Mouse (Mus musculus): ENCODE results near the gene Lsamp. TPM values are rescaled to one million over a fixed set of nuclear protein-coding genes. Genes with fewer than 3 reads are reported as not detected.

The Lsamp gene
- polyA plus RNA-seq, 1 experiment = 0.04 TPM

GRCm38 (mm10) chr16:42022566-42022965, 2038.4 kb downstream of the Lsamp start:
- H3K27ac ChIP-seq (ENCODE audit: insufficient read depth, low read length) = no peak overlapping the region
- no peaks in the 10 kb centered on the region for H3K27me3 ChIP-seq (ENCODE audit: control insufficient read depth, insufficient read depth, low read length)
- H3K4me1 ChIP-seq (ENCODE audit: control insufficient read depth, insufficient read depth, insufficient read length) = no peaks in the 10 kb centered on the region
- DNase-seq (ENCODE audit: low read depth in 1 of 2, low spot score in 2 of 2) = no peak
- no peaks in the 10 kb centered on the region for H3K36me3 ChIP-seq (ENCODE audit: control insufficient read depth, insufficient read depth, low read length)
- TF ChIP-seq CTCF (IDR thresholded peaks at IDR 0.05; ENCODE audit: extremely low read depth, insufficient read depth, insufficient read length, insufficient replicate concordance) (no peak), POLR2A (IDR thresholded peaks at IDR 0.05; ENCODE audit: low read depth, low read length) (no peak)
- no peak overlapping the region for H3K4me3 ChIP-seq (ENCODE audit: extremely low read depth, insufficient read depth, insufficient read length)
- 55% methylated on average over 1 of the region's 1 CpGs for WGBS

GRCm38 (mm10) chr16:42032030-42032429, 2047.9 kb downstream of the Lsamp start:
- WGBS = 91% methylated on average over 2 of the region's 2 CpGs
- H3K36me3 ChIP-seq (ENCODE audit: control insufficient read depth, insufficient read depth, low read length) = no peaks in the 10 kb centered on the region
- no peak overlapping the region for H3K4me3 ChIP-seq (ENCODE audit: extremely low read depth, insufficient read depth, insufficient read length)
- H3K27ac ChIP-seq (ENCODE audit: insufficient read depth, low read length) = no peak overlapping the region
- no peaks in the 10 kb centered on the region for H3K27me3 ChIP-seq (ENCODE audit: control insufficient read depth, insufficient read depth, low read length)
- no peaks in the 10 kb centered on the region for H3K4me1 ChIP-seq (ENCODE audit: control insufficient read depth, insufficient read depth, insufficient read length)
- no peak for TF ChIP-seq CTCF (IDR thresholded peaks at IDR 0.05; ENCODE audit: extremely low read depth, insufficient read depth, insufficient read length, insufficient replicate concordance)
- DNase-seq (ENCODE audit: low read depth in 1 of 2, low spot score in 2 of 2) = no peak

- no peak overlapping the region for H3K4me3 ChIP-seq (ENCODE audit: extremely low read depth, insufficient read depth, insufficient read length)
- H3K36me3 ChIP-seq (ENCODE audit: control insufficient read depth, insufficient read depth, low read length) = no peaks in the 10 kb centered on the region
- no peak for DNase-seq (ENCODE audit: low read depth in 1 of 2, low spot score in 2 of 2)
- H3K27me3 ChIP-seq (ENCODE audit: control insufficient read depth, insufficient read depth, low read length) = no peaks in the 10 kb centered on the region
- TF ChIP-seq CTCF (IDR thresholded peaks at IDR 0.05; ENCODE audit: extremely low read depth, insufficient read depth, insufficient read length, insufficient replicate concordance) (no peak), POLR2A (IDR thresholded peaks at IDR 0.05; ENCODE audit: low read depth, low read length) (no peak)
- 91% methylated on average over 2 of the region's 2 CpGs for WGBS
- H3K4me1 ChIP-seq (ENCODE audit: control insufficient read depth, insufficient read depth, insufficient read length) = no peaks in the 10 kb centered on the region
- no peak overlapping the region for H3K27ac ChIP-seq (ENCODE audit: insufficient read depth, low read length)
Measured at GRCm38 (mm10) chr16:42033449-42033848, 2049.3 kb downstream of the Lsamp start.

GRCm38 (mm10) chr16:42048138-42048537, 2064.0 kb downstream of the Lsamp start:
- H3K27ac ChIP-seq (ENCODE audit: insufficient read depth, low read length) = no peak overlapping the region
- H3K4me1 ChIP-seq (ENCODE audit: control insufficient read depth, insufficient read depth, insufficient read length) = no peaks in the 10 kb centered on the region
- DNase-seq (ENCODE audit: low read depth in 1 of 2, low spot score in 2 of 2) = no peak
- no peaks in the 10 kb centered on the region for H3K36me3 ChIP-seq (ENCODE audit: control insufficient read depth, insufficient read depth, low read length)
- TF ChIP-seq CTCF (IDR thresholded peaks at IDR 0.05; ENCODE audit: extremely low read depth, insufficient read depth, insufficient read length, insufficient replicate concordance) = no peak
- TF ChIP-seq POLR2A (IDR thresholded peaks at IDR 0.05; ENCODE audit: low read depth, low read length) = no peak
- H3K27me3 ChIP-seq (ENCODE audit: control insufficient read depth, insufficient read depth, low read length) = no peaks in the 10 kb centered on the region
- H3K4me3 ChIP-seq (ENCODE audit: extremely low read depth, insufficient read depth, insufficient read length) = no peak overlapping the region

- TF ChIP-seq CTCF (IDR thresholded peaks at IDR 0.05; ENCODE audit: extremely low read depth, insufficient read depth, insufficient read length, insufficient replicate concordance) (no peak), POLR2A (IDR thresholded peaks at IDR 0.05; ENCODE audit: low read depth, low read length) (no peak)
- Histone ChIP-seq H3K27me3 (ENCODE audit: control insufficient read depth, insufficient read depth, low read length) (no peaks in the 10 kb centered on the region), H3K4me1 (ENCODE audit: control insufficient read depth, insufficient read depth, insufficient read length) (no peaks in the 10 kb centered on the region; the same call in 1 of the 2 replicates), H3K36me3 (ENCODE audit: control insufficient read depth, insufficient read depth, low read length) (no peaks in the 10 kb centered on the region), H3K4me3 (ENCODE audit: extremely low read depth, insufficient read depth, insufficient read length) (no peak overlapping the region), H3K27ac (ENCODE audit: insufficient read depth, low read length) (no peak overlapping the region)
- DNase-seq (ENCODE audit: low read depth in 1 of 2, low spot score in 2 of 2) = no peak
- whole genome bisulfite sequencing = 79% methylated on average over 3 of the region's 3 CpGs
Measured at GRCm38 (mm10) chr16:42059927-42060326, 2075.8 kb downstream of the Lsamp start.

- no peaks in the 10 kb centered on the region for H3K36me3 ChIP-seq (ENCODE audit: control insufficient read depth, insufficient read depth, low read length)
- no peak for DNase-seq (ENCODE audit: low read depth in 1 of 2, low spot score in 2 of 2)
- WGBS = 85% methylated on average over 3 of the region's 3 CpGs
- no peak overlapping the region for H3K27ac ChIP-seq (ENCODE audit: insufficient read depth, low read length)
- H3K27me3 ChIP-seq (ENCODE audit: control insufficient read depth, insufficient read depth, low read length) = no peaks in the 10 kb centered on the region
- H3K4me3 ChIP-seq (ENCODE audit: extremely low read depth, insufficient read depth, insufficient read length) = no peak overlapping the region
- no peaks in the 10 kb centered on the region for H3K4me1 ChIP-seq (ENCODE audit: control insufficient read depth, insufficient read depth, insufficient read length)
- no peak for TF ChIP-seq CTCF (IDR thresholded peaks at IDR 0.05; ENCODE audit: extremely low read depth, insufficient read depth, insufficient read length, insufficient replicate concordance)
- no peak for TF ChIP-seq POLR2A (IDR thresholded peaks at IDR 0.05; ENCODE audit: low read depth, low read length)
Measured at GRCm38 (mm10) chr16:42074325-42074724, 2090.2 kb downstream of the Lsamp start.

GRCm38 (mm10) chr16:42079573-42079972, 2095.4 kb downstream of the Lsamp start:
- Histone ChIP-seq H3K4me3 (ENCODE audit: extremely low read depth, insufficient read depth, insufficient read length) (no peak overlapping the region), H3K36me3 (ENCODE audit: control insufficient read depth, insufficient read depth, low read length) (no peaks in the 10 kb centered on the region), H3K27ac (ENCODE audit: insufficient read depth, low read length) (no peak overlapping the region), H3K4me1 (ENCODE audit: control insufficient read depth, insufficient read depth, insufficient read length) (no peaks in the 10 kb centered on the region), H3K27me3 (ENCODE audit: control insufficient read depth, insufficient read depth, low read length) (no peaks in the 10 kb centered on the region)
- DNase-seq (ENCODE audit: low read depth in 1 of 2, low spot score in 2 of 2) = no peak
- 86% methylated on average over 4 of the region's 4 CpGs for WGBS
- TF ChIP-seq POLR2A (IDR thresholded peaks at IDR 0.05; ENCODE audit: low read depth, low read length) (no peak), CTCF (IDR thresholded peaks at IDR 0.05; ENCODE audit: extremely low read depth, insufficient read depth, insufficient read length, insufficient replicate concordance) (no peak)
